Mouse (Mus musculus): ENCODE results near the gene Hopx. TPM values are rescaled to one million over a fixed set of nuclear protein-coding genes. Genes with fewer than 3 reads are reported as not detected.

The Hopx gene
- polyA plus RNA-seq, 1 experiment from 2014 or later = 8.8 TPM

DNA sequence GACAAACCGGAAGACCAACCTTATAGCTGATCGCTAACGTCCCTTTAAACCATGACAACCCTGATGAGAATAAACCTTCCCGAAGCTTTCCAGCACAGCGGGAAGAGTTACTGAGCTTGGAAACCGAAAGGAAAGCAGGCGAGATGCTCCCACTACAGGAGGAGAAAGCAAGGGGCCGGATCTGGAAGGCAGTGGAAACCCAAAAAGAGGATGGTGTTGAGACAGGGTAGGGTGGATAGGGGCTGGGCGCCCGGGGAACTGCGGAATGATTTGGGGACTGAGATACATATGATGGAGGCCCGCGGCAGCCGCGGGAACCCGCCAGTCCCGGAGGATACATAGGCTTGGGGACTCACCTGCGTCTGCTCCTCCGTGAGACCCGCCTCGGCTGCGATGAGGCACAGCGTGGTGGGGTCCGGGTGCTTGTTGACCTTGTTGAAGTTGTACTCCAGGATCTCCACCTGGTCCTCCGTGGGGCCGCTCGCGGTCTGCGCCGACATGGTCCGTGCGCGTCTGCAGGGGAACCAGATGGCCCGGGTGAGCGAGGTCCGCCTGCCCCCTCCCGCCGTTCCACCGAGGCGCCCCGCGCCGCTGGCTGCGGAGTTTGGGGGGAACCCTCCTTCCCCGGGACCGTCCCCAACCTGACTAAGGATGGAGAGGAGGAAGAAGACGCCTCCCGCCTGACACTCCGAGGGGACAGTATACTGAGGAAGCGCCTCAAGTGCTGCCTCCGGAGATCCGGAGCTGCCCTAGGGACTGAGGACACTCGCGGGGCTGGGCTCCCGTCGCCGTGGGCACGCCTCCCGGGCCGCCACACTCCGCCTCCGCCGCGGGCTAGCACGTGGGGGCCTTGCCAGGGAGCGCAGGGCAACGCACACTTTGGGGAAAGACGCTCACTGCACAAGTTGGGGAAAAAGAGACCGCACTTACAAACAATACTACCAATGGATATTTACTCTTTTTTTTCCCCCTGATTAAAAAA, 20.1 kb downstream of the Hopx start:
- peak overlapping the region; percentile 99 for H3K4me2 ChIP-seq
- peaks cover 67% of the 10 kb centered on the region for H3K4me1 ChIP-seq (replicated peaks)
- ATAC-seq (ENCODE audit: low read depth) = peak; percentile 81
- peak overlapping the region; percentile 71 for H3K4me3 ChIP-seq
- under 1% methylated on average over 69 of the region's 69 CpGs for WGBS
- H3K36me3 ChIP-seq = no peaks in the 10 kb centered on the region
- H3K9me3 ChIP-seq = no peaks in the 10 kb centered on the region
- peak overlapping the region; percentile 76 for H3K27ac ChIP-seq (replicated peaks)
- peaks cover 20% of the 10 kb centered on the region for H3K27me3 ChIP-seq
- H3K9ac ChIP-seq = peak overlapping the region; percentile 84

DNA sequence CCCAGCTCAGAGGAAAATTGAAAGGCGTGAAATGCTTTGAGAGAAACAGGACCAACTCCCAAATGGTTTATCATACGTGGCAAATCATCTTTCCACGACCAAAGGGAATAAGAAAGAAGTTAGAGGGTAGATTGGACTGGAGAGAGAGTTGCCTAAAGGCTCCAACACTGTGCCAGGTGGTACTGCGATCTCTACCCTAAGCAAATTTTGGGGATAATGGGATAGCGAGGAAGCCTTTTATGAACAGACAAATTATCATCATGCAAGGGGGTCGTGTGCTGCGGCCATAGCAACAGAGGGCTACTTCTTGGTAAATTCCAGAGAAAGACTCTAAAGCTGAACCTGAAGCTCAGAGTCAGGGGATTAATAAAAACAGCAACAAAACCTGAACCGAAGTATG, 21.0 kb downstream of the Hopx start:
- Histone ChIP-seq H3K36me3 (no peaks in the 10 kb centered on the region), H3K4me2 (peak overlapping the region; percentile 99), H3K27me3 (peaks cover 20% of the 10 kb centered on the region), H3K27ac (replicated peaks) (peak overlapping the region; percentile 76; the same call in 1 of the 2 replicates), H3K4me3 (peak overlapping the region; percentile 71), H3K9ac (peak overlapping the region; percentile 84), H3K9me3 (no peaks in the 10 kb centered on the region), H3K4me1 (replicated peaks) (peaks cover 69% of the 10 kb centered on the region)
- ATAC-seq (ENCODE audit: low read depth) = no peak
- 27% methylated on average over 8 of the region's 8 CpGs for whole genome bisulfite sequencing

DNA sequence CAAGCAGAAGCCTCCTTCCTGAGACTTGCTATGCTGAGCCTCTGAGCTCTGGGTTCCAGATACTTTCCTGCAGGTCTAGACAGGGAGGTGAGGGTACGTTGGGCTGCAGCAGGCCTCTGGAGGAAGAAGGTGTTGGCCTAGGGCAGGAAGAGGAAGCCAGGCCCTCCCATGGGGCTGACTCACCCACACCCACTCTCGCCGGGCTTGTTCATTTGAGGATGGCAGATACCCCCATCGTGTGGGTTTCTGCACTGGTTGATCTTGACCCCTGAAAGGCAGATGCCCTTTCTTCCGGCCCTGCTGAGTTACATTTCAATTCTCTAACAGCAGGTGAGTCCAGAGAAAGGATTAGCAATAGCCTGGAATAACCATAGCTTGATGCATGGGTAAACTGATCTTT, 22.4 kb downstream of the Hopx start:
- Histone ChIP-seq H3K4me1 (replicated peaks) (peaks cover 56% of the 10 kb centered on the region), H3K4me3 (peak overlapping the region; percentile 71), H3K27ac (replicated peaks) (peak overlapping the region; percentile 56; the same call in 1 of the 2 replicates), H3K4me2 (peak overlapping the region; percentile 99), H3K27me3 (peaks cover 20% of the 10 kb centered on the region), H3K9ac (peak overlapping the region; percentile 55), H3K9me3 (no peaks in the 10 kb centered on the region), H3K36me3 (no peaks in the 10 kb centered on the region)
- 83% methylated on average over 5 of the region's 5 CpGs for WGBS
- ATAC-seq (ENCODE audit: low read depth) = no peak

DNA sequence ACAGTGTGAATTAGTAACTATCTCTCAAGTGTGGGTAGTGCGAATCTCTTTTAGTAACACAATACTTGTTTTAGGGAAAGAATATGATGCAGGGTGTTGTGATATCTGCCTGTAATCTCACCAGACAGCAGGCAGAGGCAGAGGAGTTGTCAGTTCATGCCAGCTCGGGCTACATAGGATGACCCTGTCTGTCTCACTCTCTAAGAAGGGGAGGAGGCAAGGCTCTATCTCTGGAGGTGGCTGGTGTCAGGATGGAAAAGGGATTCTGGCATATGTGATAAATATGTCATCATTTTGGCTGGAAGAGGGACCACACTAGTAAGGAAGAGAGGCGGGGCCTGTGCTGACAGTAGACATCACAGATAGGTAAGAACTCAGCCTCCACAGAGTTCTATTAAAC, 23.0 kb downstream of the Hopx start:
- peaks cover 50% of the 10 kb centered on the region for H3K4me1 ChIP-seq (replicated peaks)
- no peak overlapping the region for H3K4me3 ChIP-seq
- H3K9me3 ChIP-seq = no peaks in the 10 kb centered on the region
- H3K27ac ChIP-seq (replicated peaks) = peak overlapping the region; percentile 56
- WGBS = 88% methylated on average over 3 of the region's 3 CpGs
- 0 out of 2 replicates have a peak overlapping the region, but pooled peaks have one; percentile 41 for H3K9ac ChIP-seq
- H3K4me2 ChIP-seq = peak overlapping the region; percentile 99
- H3K27me3 ChIP-seq = peaks cover 19% of the 10 kb centered on the region
- H3K36me3 ChIP-seq = no peaks in the 10 kb centered on the region
- no peak for ATAC-seq (ENCODE audit: low read depth)

DNA sequence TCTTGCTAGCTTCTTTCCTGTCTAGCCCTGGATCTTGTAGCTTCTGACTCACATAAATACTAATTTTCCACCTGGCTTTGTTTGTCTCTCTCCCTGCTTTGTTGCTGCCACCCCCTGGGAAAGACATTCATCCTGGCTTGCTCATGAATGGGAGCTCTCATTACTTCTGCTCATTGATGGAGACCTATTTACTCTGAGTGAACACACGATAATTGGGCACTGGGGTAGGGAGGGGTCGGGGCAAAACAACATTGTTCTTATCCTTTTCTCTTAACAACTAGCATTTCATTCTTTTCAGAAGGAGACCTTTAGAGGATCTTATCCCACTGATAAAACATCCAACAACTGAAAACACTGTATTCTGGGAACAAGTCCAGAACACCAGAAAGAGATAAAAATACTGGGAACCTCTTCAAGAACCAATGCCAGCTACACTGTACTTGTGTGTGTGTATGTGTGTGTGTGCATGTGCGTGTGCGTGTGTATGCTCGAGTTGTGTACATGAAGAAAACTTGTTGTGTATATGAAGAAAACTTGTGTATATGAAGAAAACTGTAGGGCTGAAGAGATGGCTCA, 24.3 kb downstream of the Hopx start:
- Histone ChIP-seq H3K4me3 (no peak overlapping the region), H3K4me1 (replicated peaks) (peaks cover 42% of the 10 kb centered on the region), H3K9me3 (no peaks in the 10 kb centered on the region), H3K27ac (replicated peaks) (peak overlapping the region; percentile 66), H3K27me3 (peaks cover 8% of the 10 kb centered on the region; the same call in 1 of the 2 replicates), H3K4me2 (no peak overlapping the region), H3K36me3 (no peaks in the 10 kb centered on the region), H3K9ac (no peak overlapping the region)
- ATAC-seq (ENCODE audit: low read depth) = peak; percentile 30; the same call in 1 of the 2 replicates
- WGBS = 51% methylated on average over 5 of the region's 5 CpGs

DNA sequence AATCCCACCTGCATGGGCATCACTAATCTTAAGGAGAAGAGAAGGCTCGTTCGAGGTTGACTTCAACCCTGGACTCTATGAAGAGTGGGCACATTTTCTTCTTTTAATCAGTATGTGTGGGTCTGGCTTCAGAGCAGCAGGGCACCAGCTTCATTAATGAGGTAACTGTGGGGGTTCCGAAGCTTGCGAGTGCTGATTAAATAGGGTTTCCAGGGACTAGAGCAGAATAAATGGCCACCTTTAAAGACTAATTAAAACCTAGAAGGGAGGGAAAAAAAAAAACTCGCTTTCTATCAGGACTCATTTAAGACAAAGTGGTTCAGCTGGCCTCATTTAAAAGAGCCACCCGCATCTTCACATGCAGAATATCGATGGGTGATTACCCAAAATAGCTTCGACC, 25.0 kb downstream of the Hopx start:
- Histone ChIP-seq H3K27ac (replicated peaks) (peak overlapping the region; percentile 66), H3K36me3 (no peaks in the 10 kb centered on the region), H3K9me3 (no peaks in the 10 kb centered on the region), H3K4me2 (no peak overlapping the region), H3K27me3 (peaks cover 8% of the 10 kb centered on the region; the same call in 1 of the 2 replicates), H3K9ac (no peak overlapping the region), H3K4me1 (replicated peaks) (peaks cover 36% of the 10 kb centered on the region), H3K4me3 (no peak overlapping the region)
- ATAC-seq (ENCODE audit: low read depth) = 0 out of 2 replicates have a peak, but pooled peaks have one; percentile 9
- WGBS = 47% methylated on average over 8 of the region's 8 CpGs

DNA sequence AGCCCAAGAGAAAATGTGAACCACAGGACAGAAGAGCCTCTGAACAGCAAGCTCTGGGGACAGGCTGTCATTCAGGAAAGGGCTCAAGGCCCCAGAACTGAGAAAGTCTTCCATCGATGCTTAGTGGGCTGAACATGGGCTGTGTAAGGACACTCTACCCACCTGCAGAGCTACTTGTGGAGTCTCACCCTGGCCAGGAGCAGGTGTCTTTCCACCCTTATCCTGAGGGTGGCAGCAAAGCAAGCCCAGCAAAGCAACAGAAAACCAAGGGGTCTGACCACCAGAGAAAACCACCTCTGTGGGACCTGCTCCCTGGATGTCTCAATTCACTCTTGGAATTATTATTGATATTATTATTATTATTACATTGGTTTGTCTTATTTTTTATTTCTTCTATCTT, 25.6 kb downstream of the Hopx start:
- H3K27ac ChIP-seq (replicated peaks) = peak overlapping the region; percentile 66
- H3K4me1 ChIP-seq (replicated peaks) = peaks cover 35% of the 10 kb centered on the region
- no peaks in the 10 kb centered on the region for H3K9me3 ChIP-seq
- WGBS = 85% methylated on average over 1 of the region's 1 CpGs
- ATAC-seq (ENCODE audit: low read depth) = 0 out of 2 replicates have a peak, but pooled peaks have one; percentile 8
- peaks cover 8% of the 10 kb centered on the region; the same call in 1 of the 2 replicates for H3K27me3 ChIP-seq
- no peak overlapping the region for H3K9ac ChIP-seq
- no peak overlapping the region for H3K4me2 ChIP-seq
- H3K4me3 ChIP-seq = no peak overlapping the region
- H3K36me3 ChIP-seq = no peaks in the 10 kb centered on the region

DNA sequence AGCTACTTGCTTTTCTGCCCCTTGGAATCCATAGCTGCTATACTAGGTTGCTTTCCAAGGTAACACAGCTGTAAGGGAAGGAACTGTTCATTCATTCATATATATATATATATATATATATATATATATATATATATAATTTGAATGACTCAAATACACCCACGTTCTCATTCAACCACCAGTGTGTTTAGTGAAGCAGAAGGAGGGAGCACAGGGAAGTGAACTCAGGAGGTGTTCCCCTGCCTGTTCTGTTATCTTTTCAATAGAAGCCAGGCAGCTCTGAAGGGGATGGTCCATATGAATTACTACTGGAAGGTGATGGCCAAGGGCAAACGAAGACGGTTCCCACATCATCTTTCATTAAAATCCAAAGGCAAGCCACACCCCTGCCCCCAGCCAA, 27.8 kb downstream of the Hopx start:
- 74% methylated on average over 3 of the region's 3 CpGs for WGBS
- Histone ChIP-seq H3K4me3 (no peak overlapping the region), H3K27me3 (no peaks in the 10 kb centered on the region; the same call in 1 of the 2 replicates), H3K9ac (no peak overlapping the region), H3K9me3 (no peaks in the 10 kb centered on the region), H3K27ac (replicated peaks) (no peak overlapping the region), H3K4me2 (no peak overlapping the region), H3K4me1 (replicated peaks) (peaks cover 21% of the 10 kb centered on the region), H3K36me3 (no peaks in the 10 kb centered on the region)
- no peak for ATAC-seq (ENCODE audit: low read depth)

DNA sequence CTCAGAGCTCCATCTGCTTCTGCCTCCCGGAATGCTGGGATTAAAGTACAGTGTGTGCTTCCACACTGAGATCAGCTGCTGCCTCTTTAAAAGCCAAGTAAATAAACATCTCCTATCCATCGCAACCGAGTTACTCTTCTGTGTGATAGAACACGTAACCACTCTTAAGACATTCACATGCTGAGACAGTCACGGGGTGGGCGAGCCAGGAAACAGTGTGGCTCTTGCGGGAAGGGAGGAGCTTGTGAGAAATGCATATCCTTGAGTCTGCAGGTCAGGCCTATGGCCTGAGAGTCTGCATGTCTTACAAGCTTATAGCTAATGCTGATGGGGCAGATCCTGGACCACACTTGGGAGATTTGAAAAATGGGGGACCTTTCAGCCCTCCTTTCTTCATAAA, 28.4 kb downstream of the Hopx start:
- no peak for ATAC-seq (ENCODE audit: low read depth)
- H3K9ac ChIP-seq = no peak overlapping the region
- no peaks in the 10 kb centered on the region; the same call in 1 of the 2 replicates for H3K27me3 ChIP-seq
- no peak overlapping the region for H3K4me3 ChIP-seq
- H3K36me3 ChIP-seq = no peaks in the 10 kb centered on the region
- WGBS = 88% methylated on average over 7 of the region's 7 CpGs
- H3K27ac ChIP-seq (replicated peaks) = no peak overlapping the region
- H3K4me1 ChIP-seq (replicated peaks) = peaks cover 16% of the 10 kb centered on the region
- H3K4me2 ChIP-seq = no peak overlapping the region
- H3K9me3 ChIP-seq = no peaks in the 10 kb centered on the region

DNA sequence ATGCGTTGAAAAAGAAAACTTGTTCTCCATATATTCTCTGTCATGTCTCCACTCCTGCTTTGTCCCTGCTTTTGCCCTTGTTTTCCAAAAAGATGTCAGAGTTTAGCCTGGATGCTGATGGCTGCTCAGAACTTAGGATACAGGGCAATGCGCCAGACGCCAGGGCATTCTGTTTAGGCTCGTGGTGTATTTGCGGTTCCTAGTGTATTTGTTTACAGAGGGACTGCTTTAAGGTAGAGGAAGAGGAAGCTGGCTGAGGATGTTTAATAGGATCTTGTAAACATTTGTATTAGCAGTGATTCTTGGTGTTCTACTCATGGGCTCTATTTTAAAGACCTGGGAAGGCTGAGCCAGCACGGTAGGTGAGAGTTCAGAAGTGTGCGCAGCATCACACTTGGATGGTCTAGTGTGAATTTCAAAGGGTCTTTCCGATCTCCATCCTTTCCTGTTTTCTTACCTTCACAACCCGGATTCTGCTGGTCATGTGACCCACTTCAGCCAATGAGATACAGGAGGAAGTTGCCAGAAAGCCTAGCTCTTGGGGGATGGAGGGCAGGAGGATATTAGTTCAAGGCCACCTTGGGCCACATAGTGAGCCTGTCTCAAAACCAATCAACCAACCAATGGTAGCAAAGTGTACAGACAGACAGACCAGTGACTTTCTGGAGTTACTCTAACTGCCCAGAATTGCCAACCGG, 29.0 kb downstream of the Hopx start:
- Histone ChIP-seq H3K4me2 (no peak overlapping the region), H3K9me3 (no peaks in the 10 kb centered on the region), H3K9ac (no peak overlapping the region), H3K27me3 (no peaks in the 10 kb centered on the region), H3K4me3 (no peak overlapping the region), H3K36me3 (no peaks in the 10 kb centered on the region), H3K27ac (replicated peaks) (no peak overlapping the region), H3K4me1 (replicated peaks) (peaks cover 12% of the 10 kb centered on the region)
- WGBS = 87% methylated on average over 10 of the region's 10 CpGs
- ATAC-seq (ENCODE audit: low read depth) = no peak

DNA sequence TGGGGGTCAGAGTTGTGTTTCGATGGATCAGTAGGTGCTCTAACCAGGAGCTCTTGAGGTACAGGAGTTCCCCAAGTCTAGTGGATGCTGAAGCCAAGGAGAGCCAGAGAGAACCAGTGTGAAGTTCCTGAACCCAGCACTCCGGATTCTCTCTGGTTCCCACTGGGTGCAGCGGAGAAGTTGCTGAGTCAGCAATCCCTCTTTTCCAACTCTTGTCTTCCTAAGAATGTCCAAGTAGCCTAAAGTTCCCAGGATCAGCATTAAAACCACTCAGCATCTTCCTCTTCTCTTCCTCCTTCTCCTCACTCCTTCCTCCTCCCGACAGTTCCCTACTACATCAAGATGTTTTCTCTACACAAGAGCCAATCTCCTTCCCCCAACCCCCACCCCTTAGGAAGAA, 30.5 kb downstream of the Hopx start:
- ATAC-seq (ENCODE audit: low read depth) = no peak
- no peaks in the 10 kb centered on the region for H3K27me3 ChIP-seq
- H3K36me3 ChIP-seq = no peaks in the 10 kb centered on the region
- H3K9me3 ChIP-seq = no peaks in the 10 kb centered on the region
- 89% methylated on average over 4 of the region's 4 CpGs for WGBS
- no peaks in the 10 kb centered on the region for H3K4me1 ChIP-seq (replicated peaks)
- H3K27ac ChIP-seq (replicated peaks) = no peak overlapping the region
- no peak overlapping the region for H3K9ac ChIP-seq
- no peak overlapping the region for H3K4me3 ChIP-seq
- H3K4me2 ChIP-seq = no peak overlapping the region

DNA sequence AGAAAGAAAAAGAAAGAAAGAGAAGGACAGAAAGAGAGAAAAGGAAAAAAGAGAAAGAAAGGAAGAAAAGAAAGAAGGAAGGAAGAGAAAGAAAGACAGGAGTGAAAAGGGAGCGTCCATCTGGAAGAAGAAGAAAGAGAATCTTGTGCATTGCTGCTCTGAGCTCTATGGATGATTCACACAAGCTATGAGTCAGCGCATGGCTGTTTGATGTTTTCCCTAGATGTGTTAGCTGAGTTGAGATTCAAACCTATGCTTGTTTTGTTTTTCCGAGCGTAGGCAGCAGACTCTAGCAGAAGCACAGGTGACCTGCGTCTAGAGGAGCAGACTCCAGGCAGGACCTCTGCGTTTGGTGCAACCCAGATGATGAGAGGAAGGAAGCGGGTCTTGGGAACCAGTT, 32.2 kb downstream of the Hopx start:
- WGBS = 82% methylated on average over 7 of the region's 7 CpGs

More for the DNA sequence above, 32.2 kb downstream of the Hopx start:
- H3K4me3 ChIP-seq = no peak overlapping the region
- no peaks in the 10 kb centered on the region for H3K9me3 ChIP-seq
- ATAC-seq (ENCODE audit: low read depth) = no peak
- H3K27ac ChIP-seq (replicated peaks) = no peak overlapping the region
- no peak overlapping the region for H3K4me2 ChIP-seq
- no peaks in the 10 kb centered on the region for H3K27me3 ChIP-seq
- H3K36me3 ChIP-seq = no peaks in the 10 kb centered on the region
- H3K9ac ChIP-seq = no peak overlapping the region
- H3K4me1 ChIP-seq (replicated peaks) = no peaks in the 10 kb centered on the region

Measured in neural tube, embryonic 13.5 days (tissue).